Mouse (Mus musculus): ENCODE measurements at regions not wholly inside any gene's neighbourhood (a gene's known extent, or its start where the extent isn't known, plus 50 kb on each side); places are given as distances from the start of the nearest gene placed in this dataset.

- H3K9me3 ChIP-seq (ENCODE audit: control insufficient read depth, low read length), result no peaks in the 10 kb centered on the region
- H3K4me3 ChIP-seq (ENCODE audit: insufficient read depth in 1 of 2, low read depth in 2 of 2, low read length in 2 of 2), result no peak overlapping the region
- H3K27me3 ChIP-seq (ENCODE audit: control insufficient read depth, insufficient read depth, low read length), result no peaks in the 10 kb centered on the region
- H3K27ac ChIP-seq, result no peak overlapping the region
- 61% methylated on average over 4 of the region's 4 CpGs for WGBS (ENCODE audit: insufficient replicate concordance)
- no peaks in the 10 kb centered on the region for H3K36me3 ChIP-seq (replicated peaks; ENCODE audit: control insufficient read depth, insufficient read depth, low read depth)
- H3K4me1 ChIP-seq (replicated peaks; ENCODE audit: control insufficient read depth in 2 of 2, insufficient read depth in 2 of 2, low read length in 1 of 2), result no peaks in the 10 kb centered on the region
- no peak overlapping the region for H3K4me2 ChIP-seq (ENCODE audit: low read depth)
- TF ChIP-seq EP300 (IDR thresholded peaks at IDR 0.05; ENCODE audit: low read depth) (no peak), CTCF (IDR thresholded peaks at IDR 0.05; ENCODE audit: low read depth) (no peak)
- ATAC-seq (ENCODE audit: insufficient read depth), result no peak
- no peak for DNase-seq (ENCODE audit: low read depth in 3 of 3, low spot score in 3 of 3)
- H3K9ac ChIP-seq (replicated peaks), result no peak overlapping the region
These were observed 85.7 kb upstream of the Vgll3 start for GRCm38 (mm10) chr16:65729322-65729721.

DNA sequence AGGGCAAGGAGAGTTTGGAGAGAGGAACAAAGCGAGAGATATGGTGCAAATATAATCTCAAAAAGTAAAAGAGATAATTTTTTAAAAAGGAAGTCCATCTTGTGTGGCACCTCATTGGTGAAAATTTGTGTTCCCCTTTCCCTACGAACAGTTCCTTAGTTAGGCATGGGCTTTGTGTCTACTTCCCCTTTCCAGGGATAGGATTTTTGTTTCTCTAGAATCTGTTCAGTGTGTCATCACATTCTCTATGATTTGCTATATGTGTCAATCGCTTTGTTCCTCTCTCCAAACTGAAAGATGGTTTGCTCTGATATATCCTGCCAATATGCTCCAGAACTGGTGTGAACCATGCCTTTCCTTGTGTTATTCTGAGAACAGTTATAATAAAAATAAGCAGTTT is 75.4 kb upstream of the Vgll3 start:
- DNase-seq (ENCODE audit: low read depth in 3 of 3, low spot score in 3 of 3) (no peak), ATAC-seq (ENCODE audit: insufficient read depth) (no peak)
- no peak for TF ChIP-seq EP300 (IDR thresholded peaks at IDR 0.05; ENCODE audit: low read depth)
- TF ChIP-seq CTCF (IDR thresholded peaks at IDR 0.05; ENCODE audit: low read depth), result no peak
- Histone ChIP-seq H3K27ac (no peak overlapping the region), H3K27me3 (ENCODE audit: control insufficient read depth, insufficient read depth, low read length) (no peaks in the 10 kb centered on the region), H3K36me3 (replicated peaks; ENCODE audit: control insufficient read depth, insufficient read depth, low read depth) (no peaks in the 10 kb centered on the region), H3K4me2 (ENCODE audit: low read depth) (no peak overlapping the region), H3K9ac (replicated peaks) (no peak overlapping the region), H3K4me1 (replicated peaks; ENCODE audit: control insufficient read depth in 2 of 2, insufficient read depth in 2 of 2, low read length in 1 of 2) (no peaks in the 10 kb centered on the region), H3K9me3 (ENCODE audit: control insufficient read depth, low read length) (no peaks in the 10 kb centered on the region), H3K4me3 (ENCODE audit: insufficient read depth in 1 of 2, low read depth in 2 of 2, low read length in 2 of 2) (no peak overlapping the region)
- WGBS (ENCODE audit: insufficient replicate concordance), result 43% methylated on average over 3 of the region's 3 CpGs

GRCm38 (mm10) chr16:65742951-65743350 is 72.1 kb upstream of the Vgll3 start:
- TF ChIP-seq EP300 (IDR thresholded peaks at IDR 0.05; ENCODE audit: low read depth), result no peak
- TF ChIP-seq CTCF (IDR thresholded peaks at IDR 0.05; ENCODE audit: low read depth), result no peak
- Histone ChIP-seq H3K27me3 (ENCODE audit: control insufficient read depth, insufficient read depth, low read length) (no peaks in the 10 kb centered on the region), H3K4me3 (ENCODE audit: insufficient read depth in 1 of 2, low read depth in 2 of 2, low read length in 2 of 2) (no peak overlapping the region), H3K4me2 (ENCODE audit: low read depth) (no peak overlapping the region), H3K27ac (no peak overlapping the region), H3K4me1 (replicated peaks; ENCODE audit: control insufficient read depth in 2 of 2, insufficient read depth in 2 of 2, low read length in 1 of 2) (no peaks in the 10 kb centered on the region), H3K36me3 (replicated peaks; ENCODE audit: control insufficient read depth, insufficient read depth, low read depth) (no peaks in the 10 kb centered on the region), H3K9ac (replicated peaks) (no peak overlapping the region), H3K9me3 (ENCODE audit: control insufficient read depth, low read length) (no peaks in the 10 kb centered on the region)
- DNase-seq (ENCODE audit: low read depth in 3 of 3, low spot score in 3 of 3) (no peak), ATAC-seq (ENCODE audit: insufficient read depth) (no peak)

DNA sequence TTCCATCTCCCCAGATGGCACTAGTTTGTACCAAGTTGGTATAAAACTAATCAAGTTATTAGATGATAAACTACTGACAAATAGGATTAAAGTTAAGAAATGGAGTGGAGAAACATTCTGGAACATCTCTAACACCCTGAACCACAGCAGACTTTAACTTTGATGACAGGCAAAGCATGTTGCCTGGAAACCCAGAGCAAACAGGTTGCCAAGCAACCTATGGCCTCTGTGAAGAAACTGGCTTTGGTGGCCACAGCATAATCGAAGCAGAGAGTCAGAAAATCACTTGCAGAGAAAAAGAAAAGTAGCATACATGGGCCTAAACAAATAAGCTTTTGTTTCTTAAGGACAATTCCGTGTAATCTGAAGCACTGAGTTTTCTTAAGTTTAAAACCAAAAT is 59.4 kb upstream of the Vgll3 start:
- Histone ChIP-seq H3K27ac (no peak overlapping the region), H3K36me3 (replicated peaks; ENCODE audit: control insufficient read depth, insufficient read depth, low read depth) (no peaks in the 10 kb centered on the region), H3K9me3 (ENCODE audit: control insufficient read depth, low read length) (no peaks in the 10 kb centered on the region), H3K27me3 (ENCODE audit: control insufficient read depth, insufficient read depth, low read length) (no peaks in the 10 kb centered on the region), H3K4me2 (ENCODE audit: low read depth) (no peak overlapping the region), H3K9ac (replicated peaks) (no peak overlapping the region), H3K4me1 (replicated peaks; ENCODE audit: control insufficient read depth in 2 of 2, insufficient read depth in 2 of 2, low read length in 1 of 2) (no peaks in the 10 kb centered on the region), H3K4me3 (ENCODE audit: insufficient read depth in 1 of 2, low read depth in 2 of 2, low read length in 2 of 2) (no peak overlapping the region)
- WGBS (ENCODE audit: insufficient replicate concordance), result 38% methylated on average over 2 of the region's 2 CpGs
- DNase-seq (ENCODE audit: low read depth in 3 of 3, low spot score in 3 of 3) (no peak), ATAC-seq (ENCODE audit: insufficient read depth) (no peak)
- TF ChIP-seq EP300 (IDR thresholded peaks at IDR 0.05; ENCODE audit: low read depth) (no peak), CTCF (IDR thresholded peaks at IDR 0.05; ENCODE audit: low read depth) (no peak)
